ENCODE assay signal across 8 mouse cellular contexts in genomic region chr12:103242591-103243025, GRCm38 (mm10). TPM values are rescaled to one million over a fixed set of nuclear protein-coding genes. Genes with fewer than 3 reads are reported as not detected.
A peak's percentile ranks its signal among the peaks of the same experiment; 100 is the strongest.
DNase-seq lines count a peak whose midpoint lies in the region; ATAC-seq and TF ChIP-seq lines count a peak whose summit lies in the region.

No protein-coding gene starts in this region.

- TF ChIP-seq CTCF in hindbrain, postnatal 0 days (IDR thresholded peaks at IDR 0.05; ENCODE audit: low read depth) = peak; percentile 55

- peak; percentile 26 for DNase-seq in WW6 (ENCODE audit: low read depth, low spot score)
- peak; percentile 38 to 54 for DNase-seq in gastrocnemius, adult 8-10 months (ENCODE audit: low spot score in 2 of 2)
- peak; percentile 80 for DNase-seq in hindbrain, postnatal 0 days (ENCODE audit: low spot score)
- peak; percentile 12 to 50 for DNase-seq in left cerebral cortex, postnatal 10 days (ENCODE audit: extremely low spot score in 1 of 2, low spot score in 2 of 2)
- DNase-seq in right cerebral cortex, postnatal 4 days = peak; percentile 47
- no peak for DNase-seq in thymus, postnatal 36 days

- ATAC-seq in common myeloid progenitor, adult 5-6 weeks (replicated peaks; ENCODE audit: low read depth, poor library complexity, severe bottlenecking) = 0 out of 2 replicates have a peak, but pooled peaks have one; percentile 39
- ATAC-seq in hindbrain, postnatal 0 days = peak; percentile 85
- ATAC-seq in megakaryocyte progenitor cell, adult 5-6 weeks (replicated peaks; ENCODE audit: poor library complexity) = 0 out of 2 replicates have a peak, but pooled peaks have one; percentile 23

- H3K9me3 ChIP-seq in hindbrain, postnatal 0 days (ENCODE audit: low read length) = no peaks in the 10 kb centered on the region

- peak overlapping the region; percentile 63 for H3K9ac ChIP-seq in hindbrain, postnatal 0 days (replicated peaks; ENCODE audit: low read length)

- intact Hi-C loops in left cerebral cortex, postnatal 10 days (cut with DNase I) = loop anchor here (5.0 kb wide), 1 partner anchor 100 kb away; no protein-coding TSS in a partner anchor

- peak overlapping the region; percentile 62; the same call in 1 of the 2 replicates for H3K27ac ChIP-seq in hindbrain, postnatal 0 days

- peak overlapping the region; percentile 95 for H3K4me2 ChIP-seq in hindbrain, postnatal 0 days (ENCODE audit: low read depth, low read length)

- no peaks in the 10 kb centered on the region for H3K4me1 ChIP-seq in hindbrain, postnatal 0 days (ENCODE audit: insufficient read depth, low read length)

- H3K36me3 ChIP-seq in hindbrain, postnatal 0 days (ENCODE audit: insufficient read depth, low read length) = no peaks in the 10 kb centered on the region

- 0% methylated on average over 31 of the region's 34 CpGs for WGBS in hindbrain, postnatal 0 days

- H3K4me3 ChIP-seq in hindbrain, postnatal 0 days (ENCODE audit: low read length) = peak overlapping the region; percentile 57

- no peaks in the 10 kb centered on the region; the same call in 1 of the 2 replicates for H3K27me3 ChIP-seq in hindbrain, postnatal 0 days (ENCODE audit: insufficient read depth, low read length)

RNA-seq across cellular contexts. Expression of gene Prima1, which starts 0.7 kb away (rescaled TPM):
- not detected in 2 replicates for total RNA-seq in common myeloid progenitor, adult 5-6 weeks (2017)
- total RNA-seq in gastrocnemius, adult 8-10 months (2022) = 10 to 100 TPM in 3 of 4 experiments, 1 to 10 TPM in 1; 6.5 to 25.9 (median 14.7) TPM
- 1.3 and 3.6 TPM in 2 replicates for total RNA-seq in hindbrain, postnatal 0 days (2014; rRNA removed)
- 0.87 and 0.93 TPM in 2 replicates for polyA plus RNA-seq in hindbrain, postnatal 0 days (2015; fragmentation: Nextera tagmentation; extraction: Ambion mirVana)
- total RNA-seq in left cerebral cortex, postnatal 10 days (2021) = 1 to 10 TPM; 1.3 to 3.0 TPM
- not detected in 2 replicates for total RNA-seq in megakaryocyte progenitor cell, adult 5-6 weeks (2015)
- total RNA-seq in megakaryocyte progenitor cell, adult 5-6 weeks (2017) = not detected in 2 replicates

Comparison
In these comparisons a context has a peak if more than half of its experiments do, and no peak if none do; other contexts are left out.
1. DNase-seq: peak in WW6 (single experiment), gastrocnemius, adult 8-10 months (2 of 2), hindbrain, postnatal 0 days (single experiment), left cerebral cortex, postnatal 10 days (2 of 2) and right cerebral cortex, postnatal 4 days (single experiment); none in thymus, postnatal 36 days (0 of 2).
2. ATAC-seq: peak in every context shown above with its lines; median percentile 85 in hindbrain, postnatal 0 days; 39 in common myeloid progenitor, adult 5-6 weeks; 23 in megakaryocyte progenitor cell, adult 5-6 weeks.